Mouse (Mus musculus) spleen, postnatal 10 days (tissue): Measurements from ENCODE around the gene Lrwd1.
"Not testable (repeated sequence)": the region's sequence is repeated elsewhere in the genome, so short reads cannot be mapped to it uniquely, and the experiment has no call there.

Experiments
- DNase-seq, 2 experiments: peaks; one replicate each; pipeline ENCODE4 v3.0.0; 2021 to 2022; ENCODE audit warnings: low spot score in 2 of 2

Gene Lrwd1

GRCm38 (mm10) chr5:136135571-136136291, at the start of gene Lrwd1, which contains the start of gene Alkbh4:
Gene Lrwd1 (minus strand): TSS chr5:136136074.
Gene Alkbh4 (plus strand): TSS chr5:136136146.
- peak; percentile 92 to 99 for DNase-seq

- DNase-seq, result no peak
Measured at GRCm38 (mm10) chr5:136183766-136184165, 47.9 kb upstream of the Lrwd1 start.

- DNase-seq, result no peak
Measured at GRCm38 (mm10) chr5:136182830-136183229, 47.0 kb upstream of the Lrwd1 start.

- no peak for DNase-seq
Measured at GRCm38 (mm10) chr5:136182049-136182448, 46.2 kb upstream of the Lrwd1 start.

- no peak for DNase-seq
Measured at GRCm38 (mm10) chr5:136181197-136181596, 45.3 kb upstream of the Lrwd1 start.

- no peak for DNase-seq
Measured at GRCm38 (mm10) chr5:136179594-136179993, 43.7 kb upstream of the Lrwd1 start.

- DNase-seq, result peak in 1 of 2 experiments; percentile 32
Measured at GRCm38 (mm10) chr5:136173606-136174463, 38.0 kb upstream of the Lrwd1 start.

GRCm38 (mm10) chr5:136172939-136173338, 37.1 kb upstream of the Lrwd1 start:
- no peak for DNase-seq

GRCm38 (mm10) chr5:136171363-136172341, 35.8 kb upstream of the Lrwd1 start:
- DNase-seq, result peak; percentile 34 to 48

GRCm38 (mm10) chr5:136170512-136171362, 34.9 kb upstream of the Lrwd1 start, which contains the start of gene Orai2:
Gene Orai2 (minus strand): TSS chr5:136170713.
- peak; percentile 74 to 90 for DNase-seq

- peak; percentile 43 to 59 for DNase-seq
Measured at GRCm38 (mm10) chr5:136169626-136170511, 34.0 kb upstream of the Lrwd1 start.

GRCm38 (mm10) chr5:136168071-136168470, 32.2 kb upstream of the Lrwd1 start:
- DNase-seq, result no peak

- no peak for DNase-seq
Measured at GRCm38 (mm10) chr5:136167296-136167695, 31.4 kb upstream of the Lrwd1 start.

- DNase-seq, result no peak
Measured at GRCm38 (mm10) chr5:136165246-136165645, 29.4 kb upstream of the Lrwd1 start.

GRCm38 (mm10) chr5:136163807-136164474, 28.1 kb upstream of the Lrwd1 start:
- DNase-seq, result no peak

GRCm38 (mm10) chr5:136160084-136160483, 24.2 kb upstream of the Lrwd1 start:
- not testable (repeated sequence) for DNase-seq

GRCm38 (mm10) chr5:136155399-136155798, 19.5 kb upstream of the Lrwd1 start:
- DNase-seq, result no peak

- no peak for DNase-seq
Measured at GRCm38 (mm10) chr5:136152365-136152764, 16.5 kb upstream of the Lrwd1 start.

- peak; percentile 53 to 60 for DNase-seq
Measured at GRCm38 (mm10) chr5:136149134-136149576, 13.3 kb upstream of the Lrwd1 start.
